13 mouse cellular contexts compared by ENCODE assay signal in genomic region chr3:59145194-59145593, GRCm38 (mm10). TPM values are rescaled to one million over a fixed set of nuclear protein-coding genes. Genes with fewer than 3 reads are reported as not detected.
"Had no signal": no experiment of that assay in that cellular context is flagged by ENCODE, and none has a peak within 500 bp of the region (broad histone marks: within the 10 kb centered on the region; RNA-seq: fewer than 3 reads in every experiment).

No protein-coding gene starts in this region.

- H3K4me1 ChIP-seq: liver, embryonic 15.5 days; midbrain, embryonic 13.5 days had no signal

- H3K9me3 ChIP-seq: liver, embryonic 15.5 days; midbrain, embryonic 13.5 days had no signal

- H3K9ac ChIP-seq: liver, embryonic 15.5 days; midbrain, embryonic 13.5 days had no signal

- H3K27ac ChIP-seq: liver, embryonic 15.5 days; midbrain, embryonic 13.5 days; stomach, postnatal 0 days had no signal

- ATAC-seq: lung, postnatal 0 days; midbrain, embryonic 13.5 days had no signal

- H3K36me3 ChIP-seq: liver, embryonic 15.5 days; midbrain, embryonic 13.5 days had no signal

- H3K27me3 ChIP-seq: liver, embryonic 15.5 days; midbrain, embryonic 13.5 days had no signal

- DNase-seq: lung, adult 2 months; lung, postnatal 36 days; thymus, postnatal 4 days had no signal

- H3K4me3 ChIP-seq: layer of hippocampus, adult 2 months; liver, embryonic 15.5 days; midbrain, embryonic 13.5 days had no signal

- H3K4me2 ChIP-seq: liver, embryonic 11.5 days; liver, embryonic 15.5 days; midbrain, embryonic 13.5 days had no signal

RNA-seq across cellular contexts. Expression of gene Gpr171, which starts 43.6 kb away (rescaled TPM):
- total RNA-seq: layer of hippocampus, adult 2 months; layer of hippocampus, postnatal 10 days; left cerebral cortex, postnatal 36 days; midbrain, postnatal 0 days had no signal

RNA-seq across cellular contexts. Expression of gene Gpr87, which starts 49.7 kb away (rescaled TPM):
- total RNA-seq: layer of hippocampus, adult 2 months; layer of hippocampus, postnatal 10 days; left cerebral cortex, postnatal 36 days; megakaryocyte progenitor cell, adult 5-6 weeks had no signal
- polyA plus RNA-seq: liver, embryonic 11.5 days; liver, embryonic 15.5 days; lung, postnatal 0 days; midbrain, postnatal 0 days had no signal
